Mouse (Mus musculus) lung, adult 2 months (tissue): Measurements from ENCODE around the gene Bcorl1.

ENCODE experiments used
- CTCF ChIP-seq: fragments of 200-500 bp; IDR thresholded peaks from 2 replicates; pipeline ENCODE4 v1.5.1; 2011; ENCODE audit warnings: mild to moderate bottlenecking, low read length, control low read depth; ENCODE audit not compliant: insufficient read depth
- POLR2A ChIP-seq: fragments of 200-500 bp; IDR thresholded peaks from 2 replicates; pipeline ENCODE4 v1.6.1; 2011; ENCODE audit warnings: low read depth, mild to moderate bottlenecking, control low read depth, low read length, borderline replicate concordance; ENCODE audit errors: extremely low read depth

- TF ChIP-seq CTCF (no peak), POLR2A (no peak)
Observed at GRCm38 (mm10) chrX:48291413-48291812, 49.7 kb upstream of the Bcorl1 start.
